Mouse (Mus musculus) kidney, embryonic 14.5 days (tissue): ENCODE results near the gene Mylpf. TPM values are rescaled to one million over a fixed set of nuclear protein-coding genes. Genes with fewer than 3 reads are reported as not detected.

Experiments used
- ATAC-seq: fragments of 200-750 bp; cut with Nextera tagmentation; 2 replicates; pipeline ENCODE4 v1.8.0; 2017; ENCODE audit warnings: moderate number of reproducible peaks, mild to moderate bottlenecking, moderate TSS enrichment, moderate library complexity; ENCODE audit not compliant: low FRiP score, low TSS enrichment
- H3K27ac ChIP-seq: fragments of 300-500 bp; sonication (generic); 2 replicates; pipeline ENCODE4 v1.5.1; 2014; ENCODE audit warnings: low read depth, mild to moderate bottlenecking, low read length, moderate library complexity, mixed read lengths
- H3K27me3 ChIP-seq: fragments of 300-500 bp; sonication (generic); 2 replicates; pipeline ENCODE4 v1.6.1; 2014; ENCODE audit warnings: mild to moderate bottlenecking, low read length; ENCODE audit not compliant: control insufficient read depth, insufficient read depth
- H3K36me3 ChIP-seq: fragments of 300-500 bp; sonication (generic); 2 replicates; pipeline ENCODE4 v1.6.1; 2014; ENCODE audit warnings: low read length, mixed read lengths; ENCODE audit not compliant: control insufficient read depth, insufficient read depth
- H3K4me1 ChIP-seq: fragments of 300-500 bp; sonication (generic); 2 replicates; pipeline ENCODE4 v1.6.1; 2014; ENCODE audit warnings: low read length, mixed read lengths; ENCODE audit not compliant: control insufficient read depth, insufficient read depth
- H3K4me2 ChIP-seq: fragments of 300-500 bp; sonication (generic); replicated peaks from 2 replicates; pipeline ENCODE4 v1.6.1; 2014; ENCODE audit warnings: low read depth, mild to moderate bottlenecking, low read length
- H3K4me3 ChIP-seq: fragments of 300-500 bp; sonication (generic); 2 replicates; pipeline ENCODE4 v1.5.1; 2014; ENCODE audit warnings: mild to moderate bottlenecking, low read length
- H3K9ac ChIP-seq: fragments of 300-500 bp; sonication (generic); 2 replicates; pipeline ENCODE4 v1.6.1; 2014; ENCODE audit warnings: low read depth, mild to moderate bottlenecking, low read length, moderate library complexity
- H3K9me3 ChIP-seq: fragments of 300-500 bp; sonication (generic); 2 replicates; pipeline ENCODE4 v1.6.1; 2016; ENCODE audit warnings: low read length; ENCODE audit not compliant: control insufficient read depth
- WGBS: fragments of 180-500 bp; shearing (Covaris S2); extraction: QIAGEN DNeasy Blood & Tissue Kit; methylation state at CpG from one replicate; pipeline ENCODE4 v1.1.7; 2014; 5-methylcytosine and 5-hydroxymethylcytosine counted together
- polyA plus RNA-seq: library from polyadenylated mRNA; unstranded; fragments of >200 nt; fragmentation: Nextera tagmentation; extraction: Ambion mirVana; gene quantifications from 2 replicates; pipeline ENCODE4 v1.2.1, GENCODE M21; 2014

The Mylpf gene
- polyA plus RNA-seq, 1 experiment from 2014 or later: 10.3 TPM

GRCm38 (mm10) chr7:127231826-127232621, 23.3 kb downstream of the Mylpf start:
- 0 out of 2 replicates have a peak, but pooled peaks have one; percentile 4 for ATAC-seq
- peak overlapping the region; percentile 74 for H3K9ac ChIP-seq
- H3K4me3 ChIP-seq: peak overlapping the region; percentile 95
- peak overlapping the region; percentile 99 for H3K27ac ChIP-seq
- H3K36me3 ChIP-seq: peaks cover 40% of the 10 kb centered on the region
- WGBS: 5% methylated on average over 20 of the region's 20 CpGs
- no peaks in the 10 kb centered on the region for H3K27me3 ChIP-seq
- H3K4me2 ChIP-seq: peak overlapping the region; percentile 67
- peaks cover 13% of the 10 kb centered on the region for H3K4me1 ChIP-seq
- no peaks in the 10 kb centered on the region for H3K9me3 ChIP-seq

- ATAC-seq: peak; percentile 90
- Histone ChIP-seq H3K27me3 (no peaks in the 10 kb centered on the region), H3K36me3 (peaks cover 48% of the 10 kb centered on the region), H3K4me3 (peak within 1 kb of the TSS; percentile 95), H3K9me3 (no peaks in the 10 kb centered on the region), H3K4me2 (peak within 1 kb of the TSS; percentile 67), H3K27ac (peak within 1 kb of the TSS; percentile 99), H3K4me1 (peaks cover 13% of the 10 kb centered on the region), H3K9ac (peak within 1 kb of the TSS; percentile 74)
- under 1% methylated on average over 58 of the region's 64 CpGs for WGBS
Measured at GRCm38 (mm10) chr7:127232622-127233367, 24.1 kb downstream of the Mylpf start, which contains the start of the genes Zfp553 and Sept1. TSS of gene Zfp553 (plus strand) at chr7:127233061. TSS of gene Sept1 (minus strand) at chr7:127233130.

- Histone ChIP-seq H3K27me3 (no peaks in the 10 kb centered on the region), H3K4me2 (peak overlapping the region; percentile 67), H3K27ac (peak overlapping the region; percentile 99), H3K36me3 (peaks cover 53% of the 10 kb centered on the region), H3K4me3 (peak overlapping the region; percentile 95), H3K9ac (peak overlapping the region; percentile 74), H3K4me1 (peaks cover 13% of the 10 kb centered on the region), H3K9me3 (no peaks in the 10 kb centered on the region)
- under 1% methylated on average over 27 of the region's 27 CpGs for WGBS
- ATAC-seq: peak; percentile 54; the same call in 1 of the 2 replicates
Measured at GRCm38 (mm10) chr7:127233368-127233749, 24.7 kb downstream of the Mylpf start.

GRCm38 (mm10) chr7:127233765-127234164, 25.1 kb downstream of the Mylpf start:
- 4% methylated on average over 9 of the region's 9 CpGs for WGBS
- H3K9ac ChIP-seq: peak overlapping the region; percentile 74
- peaks cover 13% of the 10 kb centered on the region for H3K4me1 ChIP-seq
- H3K9me3 ChIP-seq: no peaks in the 10 kb centered on the region
- H3K27me3 ChIP-seq: no peaks in the 10 kb centered on the region
- peak overlapping the region; percentile 99 for H3K27ac ChIP-seq
- peaks cover 57% of the 10 kb centered on the region for H3K36me3 ChIP-seq
- peak overlapping the region; percentile 67 for H3K4me2 ChIP-seq
- peak overlapping the region; percentile 95 for H3K4me3 ChIP-seq
- no peak for ATAC-seq

- no peak overlapping the region for H3K27ac ChIP-seq
- H3K9me3 ChIP-seq: no peaks in the 10 kb centered on the region
- peaks cover 48% of the 10 kb centered on the region for H3K36me3 ChIP-seq
- peak overlapping the region; percentile 67; the same call in 1 of the 2 replicates for H3K4me2 ChIP-seq
- ATAC-seq: no peak
- H3K4me1 ChIP-seq: peaks cover 13% of the 10 kb centered on the region
- 98% methylated on average over 2 of the region's 2 CpGs for WGBS
- H3K9ac ChIP-seq: no peak overlapping the region
- H3K27me3 ChIP-seq: no peaks in the 10 kb centered on the region
- no peak overlapping the region; the same call in 1 of the 2 replicates for H3K4me3 ChIP-seq
Measured at GRCm38 (mm10) chr7:127234777-127235176, 26.1 kb downstream of the Mylpf start.

GRCm38 (mm10) chr7:127243361-127243867, 34.7 kb downstream of the Mylpf start:
- no peak for ATAC-seq
- Histone ChIP-seq H3K36me3 (peaks cover 17% of the 10 kb centered on the region), H3K4me3 (peak overlapping the region; percentile 93; the same call in 1 of the 2 replicates), H3K9me3 (no peaks in the 10 kb centered on the region), H3K9ac (peak overlapping the region; percentile 94; the same call in 1 of the 2 replicates), H3K4me2 (peak overlapping the region; percentile 74), H3K27ac (peak overlapping the region; percentile 89), H3K4me1 (peaks cover 18% of the 10 kb centered on the region; the same call in 1 of the 2 replicates), H3K27me3 (no peaks in the 10 kb centered on the region)
- WGBS: 37% methylated on average over 2 of the region's 2 CpGs

GRCm38 (mm10) chr7:127243870-127244657, 35.4 kb downstream of the Mylpf start, which contains the start of gene Zfp771:
TSS of gene Zfp771 (plus strand) at chr7:127244274.
- peak within 1 kb of the TSS; percentile 89 for H3K27ac ChIP-seq
- no peaks in the 10 kb centered on the region for H3K27me3 ChIP-seq
- peak within 1 kb of the TSS; percentile 74 for H3K4me2 ChIP-seq
- under 1% methylated on average over 45 of the region's 56 CpGs for WGBS
- peaks cover 16% of the 10 kb centered on the region for H3K36me3 ChIP-seq
- peak; percentile 98 for ATAC-seq
- H3K4me3 ChIP-seq: peak within 1 kb of the TSS; percentile 93
- no peaks in the 10 kb centered on the region for H3K9me3 ChIP-seq
- peak within 1 kb of the TSS; percentile 94 for H3K9ac ChIP-seq
- peaks cover 18% of the 10 kb centered on the region; the same call in 1 of the 2 replicates for H3K4me1 ChIP-seq
